Mouse (Mus musculus) splenic B cell, adult 2 months (primary cell): ENCODE measurements around the gene Olfr564.

Experiments used
- DNase-seq: peaks from one replicate; pipeline ENCODE4 v3.0.0-alpha.2; 2011; ENCODE audit warnings: low read depth, low spot score
- H3K27me3 ChIP-seq: 2 replicates; pipeline ENCODE4 v1.6.1; 2012; ENCODE audit warnings: mild to moderate bottlenecking, low read length, moderate library complexity, mixed read lengths; ENCODE audit not compliant: control insufficient read depth, poor library complexity, insufficient read depth, severe bottlenecking
- H3K36me3 ChIP-seq: 2 replicates; pipeline ENCODE4 v1.6.1; 2012; ENCODE audit warnings: mild to moderate bottlenecking, low read length, moderate library complexity, mixed read lengths; ENCODE audit not compliant: control insufficient read depth, poor library complexity, insufficient read depth, severe bottlenecking

Gene Olfr564

DNA sequence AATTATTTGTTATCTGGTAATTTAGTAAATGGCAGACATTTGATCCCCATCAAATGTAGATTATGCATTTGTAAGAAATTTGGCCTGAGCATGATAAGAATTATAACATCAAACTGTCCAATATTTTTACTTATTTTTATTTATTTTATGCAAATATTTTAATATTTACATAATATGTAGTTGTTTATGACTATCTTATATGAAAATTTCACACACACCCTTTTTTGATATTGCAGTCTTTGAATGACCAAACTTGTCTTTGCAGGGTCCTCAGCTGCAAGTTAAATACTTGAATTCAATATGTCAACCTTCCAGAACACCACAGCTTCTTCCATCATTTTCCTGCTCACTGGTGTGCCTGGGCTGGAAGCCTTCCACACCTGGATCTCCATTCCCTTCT lies at the start of gene Olfr564:
Gene Olfr564 (plus strand): TSS at position 301 of the 400 bp plus-strand sequence.
- DNase-seq: no peak
- no peaks in the 10 kb centered on the region for H3K36me3 ChIP-seq
- H3K27me3 ChIP-seq: no peaks in the 10 kb centered on the region

- DNase-seq: no peak
- H3K36me3 ChIP-seq: no peaks in the 10 kb centered on the region
- no peaks in the 10 kb centered on the region for H3K27me3 ChIP-seq
Measured at GRCm38 (mm10) chr7:102759266-102759665, 44.0 kb upstream of the Olfr564 start, which contains the start of the genes Olfr560 and Olfr78. Gene Olfr560, minus strand, starts transcription at chr7:102759366. Gene Olfr78, minus strand, starts transcription at chr7:102759471.

DNA sequence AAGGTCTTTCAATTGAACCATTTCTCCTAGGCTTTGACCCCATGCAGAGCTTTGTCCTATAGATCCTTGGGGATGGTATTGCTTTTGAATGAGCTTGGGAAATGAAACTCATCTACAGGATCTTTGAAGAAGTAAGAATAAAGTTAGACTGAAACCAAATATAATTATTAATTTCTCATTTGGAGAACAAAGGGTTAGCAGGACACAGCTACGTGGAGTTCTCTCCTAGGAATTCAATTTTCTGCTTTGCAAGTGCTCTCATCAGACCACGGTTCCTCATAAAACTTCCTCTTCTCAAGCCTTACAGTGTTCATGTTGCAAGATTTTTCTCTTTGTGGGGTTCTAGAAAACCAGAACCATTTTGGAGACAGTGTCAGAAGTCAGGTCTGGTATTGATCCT lies 32.4 kb upstream of the Olfr564 start, which contains the start of gene Olfr561:
Gene Olfr561 (plus strand): TSS at position 301 of the 400 bp plus-strand sequence.
- Histone ChIP-seq H3K27me3 (no peaks in the 10 kb centered on the region), H3K36me3 (no peaks in the 10 kb centered on the region)
- DNase-seq: no peak
